Mouse (Mus musculus) left cerebral cortex, postnatal 14 days (tissue): ENCODE data around the gene Med15. TPM values are rescaled to one million over a fixed set of nuclear protein-coding genes. Genes with fewer than 3 reads are reported as not detected.
A peak's percentile ranks its signal among the peaks of the same experiment; 100 is the strongest.
"Not testable (repeated sequence)": the region's sequence is repeated elsewhere in the genome, so short reads cannot be mapped to it uniquely, and the experiment has no call there.

Experiments
- DNase-seq, 2 experiments: peaks; one replicate each; pipeline ENCODE4 v3.0.0; 2021 to 2022; ENCODE audit warnings: low spot score in 2 of 2, mixed read lengths in 1 of 2
- intact Hi-C: fragments of 180-260 bp; cut with DNase I; formaldehyde crosslinking; loops from one replicate; pipeline ENCODE4 v1.15.1; 2025
- total RNA-seq, 2 experiments: library from RNA; stranded (reverse); gene quantifications; 2 replicates each; pipeline ENCODE4 v1.2.3; 2021

Med15 gene
- total RNA-seq, 2 experiments from 2014 or later = 68.9 to 70.1 TPM

DNA sequence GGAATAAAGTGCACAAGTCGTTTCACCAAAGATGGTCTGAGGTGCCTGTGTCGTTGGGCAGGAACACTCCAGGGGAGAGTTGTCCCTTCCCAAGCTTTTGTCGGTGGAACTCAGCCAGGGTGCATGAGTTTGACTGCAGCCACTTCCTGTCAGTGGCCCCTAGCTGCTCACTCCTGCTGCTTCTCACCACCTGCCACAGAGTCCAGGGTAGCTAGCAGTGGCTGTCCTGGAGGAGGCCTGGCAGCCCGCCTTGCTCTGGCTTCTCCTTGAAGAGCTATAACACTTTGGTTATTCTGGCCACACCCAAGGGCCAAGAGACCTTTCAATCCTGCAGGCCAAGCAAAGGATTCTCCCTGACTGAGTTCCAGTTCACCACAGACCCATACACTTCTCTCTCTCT, 3.5 kb upstream of the Med15 start:
- DNase-seq = no peak
- intact Hi-C loops = no loop called here

DNA sequence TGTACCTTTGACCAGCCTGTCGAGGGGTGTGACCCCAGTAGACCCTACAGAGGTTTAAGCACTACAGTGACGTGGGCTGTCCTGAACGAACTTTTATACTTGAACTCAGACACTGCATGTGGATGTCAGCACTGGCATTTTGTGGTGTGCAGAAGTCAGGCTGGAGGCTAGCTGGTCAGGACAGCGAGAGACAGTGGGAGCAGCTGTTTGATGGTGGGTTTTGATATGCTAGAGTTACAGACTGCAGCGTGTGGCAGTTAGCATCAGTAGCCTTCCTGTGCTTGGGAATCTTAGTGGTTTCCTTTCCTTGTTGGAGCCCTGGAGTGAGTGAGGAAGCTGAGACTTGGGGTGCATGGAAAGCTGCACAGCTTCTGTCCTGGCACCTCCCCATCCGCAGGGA, 2.2 kb upstream of the Med15 start:
- DNase-seq, intact Hi-C loops: not testable (repeated sequence)

DNA sequence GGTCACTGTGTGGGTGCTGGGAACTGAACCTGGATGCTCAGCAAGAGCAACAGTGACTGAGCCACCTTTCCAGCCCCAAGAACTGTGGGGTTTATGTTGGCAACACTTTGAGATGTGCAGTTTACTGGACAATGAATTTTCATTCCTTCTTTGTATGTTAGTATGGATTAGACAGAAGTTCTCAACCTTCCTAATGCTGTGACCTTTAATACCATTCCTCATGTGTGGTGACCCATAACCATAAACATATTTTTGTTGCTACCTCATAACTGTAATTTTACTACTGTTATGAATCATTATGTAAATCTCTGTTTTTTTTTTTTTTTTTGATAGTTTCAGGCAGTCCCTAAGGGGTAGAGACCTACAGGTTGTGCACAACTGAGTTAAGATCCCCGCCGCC, 955 bp upstream of the Med15 start:
- DNase-seq = no peak
- intact Hi-C loops = no loop called here

DNA sequence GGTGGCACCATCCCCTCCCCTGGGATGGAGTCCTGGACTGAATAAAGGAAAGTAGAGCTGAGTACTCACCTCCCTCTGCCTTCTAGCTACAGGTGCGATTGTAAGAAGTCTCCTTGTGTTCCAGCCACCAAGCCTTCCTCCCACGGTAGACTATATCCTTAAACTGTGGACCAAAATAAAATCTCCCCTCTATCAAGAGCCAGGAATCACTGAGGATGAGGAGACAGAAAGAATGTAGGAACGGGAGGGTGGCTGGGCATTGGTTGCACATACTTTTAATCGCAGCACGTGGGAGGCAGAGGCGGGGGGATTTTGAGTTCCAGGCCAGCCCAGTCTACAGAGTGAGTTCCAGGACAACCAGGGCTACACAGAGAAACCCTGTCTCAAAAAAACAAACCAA, 260 bp downstream of the Med15 start:
- intact Hi-C loops = no loop called here
- no peak for DNase-seq

DNA sequence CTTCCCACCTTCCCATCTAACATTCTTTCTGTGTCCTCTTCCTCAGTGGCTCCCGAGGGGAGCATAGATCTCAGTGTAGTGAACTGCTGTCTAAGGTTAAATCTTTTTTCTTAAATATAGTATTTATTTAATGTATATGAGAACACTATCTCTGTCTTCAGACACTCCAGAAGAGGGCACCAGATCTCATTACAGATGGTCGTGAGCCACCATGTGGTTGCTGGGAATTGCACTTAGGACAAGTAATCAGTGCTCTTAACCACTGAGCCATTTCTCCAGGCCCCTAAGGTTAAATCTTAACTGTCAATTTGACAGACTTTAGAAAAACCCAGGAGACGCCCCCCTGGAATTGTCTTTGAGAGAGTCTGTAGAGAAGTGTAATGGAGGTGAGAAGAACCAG, 670 bp downstream of the Med15 start:
- intact Hi-C loops = no loop called here
- DNase-seq = no peak

DNA sequence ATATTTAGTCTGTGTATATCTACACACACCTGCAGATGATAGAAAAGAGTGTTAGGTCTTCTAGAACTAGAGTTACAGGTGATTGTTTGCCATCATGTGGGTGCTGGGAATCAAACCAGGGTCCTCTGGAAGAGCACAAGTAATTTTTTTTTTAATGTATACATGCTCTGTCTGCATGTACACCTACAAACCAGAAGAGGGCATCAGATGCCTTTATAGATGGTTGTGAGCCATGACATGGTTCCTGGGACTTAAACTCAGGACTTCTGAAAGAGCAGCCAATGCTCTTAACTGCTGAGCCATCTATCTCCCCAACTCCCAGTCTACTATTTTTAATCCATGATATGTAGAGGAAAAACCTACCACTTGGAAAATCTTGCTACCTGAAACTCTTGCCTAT, 2.7 kb downstream of the Med15 start:
- intact Hi-C loops = no loop called here

DNA sequence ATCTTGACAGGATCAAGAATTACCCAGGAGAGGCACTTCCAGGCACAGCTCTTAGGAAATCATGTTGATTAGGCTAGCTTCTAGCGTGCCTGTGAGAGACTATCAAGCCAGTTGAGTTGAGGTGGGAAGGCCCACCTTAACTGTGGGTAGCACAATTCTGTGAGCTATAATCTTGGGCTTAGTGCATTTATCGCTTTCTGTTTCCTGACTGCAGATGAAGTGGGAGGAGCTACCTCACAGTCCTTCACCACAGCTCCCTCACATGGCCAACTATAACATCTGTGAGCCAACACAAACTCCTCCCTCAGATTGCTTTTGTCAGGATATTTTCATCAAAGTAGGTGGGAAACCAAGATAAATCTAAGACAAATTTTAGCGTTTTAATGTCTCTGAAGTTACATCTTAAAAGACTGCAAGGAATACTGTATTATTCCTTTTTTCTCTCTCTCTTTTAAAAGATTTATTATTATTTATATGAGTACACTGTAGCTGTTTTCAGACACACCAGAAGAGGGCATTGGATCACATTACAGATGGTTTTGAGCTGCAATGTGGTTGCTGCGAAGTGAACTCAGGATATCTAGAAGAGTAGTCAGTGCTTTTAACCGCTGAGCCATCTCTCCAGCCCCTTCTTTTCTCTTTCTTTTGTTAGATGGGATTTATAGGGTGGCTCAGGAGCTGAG, 5.4 kb downstream of the Med15 start:
- intact Hi-C loops = no loop called here
- peak in 1 of 2 experiments; percentile 38 for DNase-seq

More for the DNA sequence above, 2.7 kb downstream of the Med15 start:
- no peak for DNase-seq

DNA sequence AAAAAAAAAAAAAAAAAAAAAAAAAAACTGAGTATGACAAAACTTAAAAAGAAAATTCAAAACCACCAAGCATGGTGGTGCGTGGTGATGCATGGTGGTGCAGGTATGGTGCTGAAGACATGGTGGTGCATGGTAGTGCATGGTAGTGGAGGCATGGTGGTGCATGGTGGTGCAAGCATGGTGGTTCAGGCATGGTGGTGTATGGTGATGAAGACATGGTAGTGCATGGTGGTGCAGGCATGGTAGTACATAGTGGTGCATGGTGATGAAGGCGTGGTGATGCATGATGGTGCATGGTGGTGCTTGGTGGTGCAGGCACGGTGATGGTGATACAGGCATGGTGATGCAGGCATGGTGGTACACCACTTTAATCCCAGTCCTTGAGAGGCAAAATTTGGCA, 8.2 kb downstream of the Med15 start:
- no peak for DNase-seq
- intact Hi-C loops = no loop called here

DNA sequence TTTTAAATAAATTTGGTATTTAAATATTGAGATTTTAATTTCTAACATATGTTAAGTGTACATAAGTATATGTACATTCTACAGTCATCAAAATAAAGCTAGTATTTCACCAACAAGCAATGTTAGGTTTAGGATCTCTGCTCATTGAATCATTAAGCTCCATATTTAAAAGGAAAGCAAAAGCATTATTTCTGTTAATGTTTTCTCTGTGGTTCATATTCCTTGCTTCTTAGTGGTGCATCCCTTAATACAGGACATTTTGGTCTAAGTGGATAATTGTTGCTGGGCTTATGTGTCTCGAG, 9.4 kb downstream of the Med15 start:
- intact Hi-C loops = no loop called here
- DNase-seq = no peak

DNA sequence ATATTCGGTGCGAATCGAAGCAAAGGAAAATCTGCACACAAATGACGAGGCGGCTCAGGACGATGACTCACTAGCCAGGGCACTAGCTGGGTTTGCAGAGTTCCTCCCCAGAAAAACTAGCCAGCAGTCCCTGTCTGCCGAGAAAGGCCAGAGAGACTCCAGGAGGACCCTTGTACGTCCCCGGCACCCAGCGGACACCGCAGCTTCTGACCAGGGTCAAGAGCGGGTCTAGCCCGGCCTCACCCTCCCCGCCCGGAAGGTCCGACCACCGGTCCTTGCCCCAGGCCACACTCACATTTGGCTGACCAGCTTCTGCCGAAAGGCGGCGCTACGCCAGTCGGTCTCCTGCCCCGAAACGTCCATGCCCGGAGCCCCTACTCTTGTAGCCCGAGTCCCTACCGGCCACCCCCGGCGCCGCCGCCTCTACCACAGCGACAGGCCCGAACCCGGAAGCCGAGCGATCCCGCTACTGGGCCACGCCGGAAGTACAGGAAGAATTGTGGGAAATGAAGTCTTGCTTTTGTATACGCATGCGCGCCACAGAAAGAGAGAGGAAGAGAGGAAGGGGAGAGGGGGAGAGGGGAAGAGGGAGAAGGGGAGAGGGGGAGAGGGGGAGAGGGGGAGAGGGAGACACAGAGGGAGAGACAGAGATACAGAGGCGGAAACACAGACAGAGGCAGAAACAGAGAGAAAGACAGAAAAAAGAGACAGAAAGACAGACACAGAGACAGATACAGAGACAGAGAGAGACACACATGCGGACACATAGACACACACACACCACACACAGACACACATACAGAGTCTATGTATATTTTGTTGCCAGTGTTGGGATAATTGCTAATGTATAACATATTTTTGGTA, 10.0 kb downstream of the Med15 start:
- intact Hi-C loops = no loop called here
- peak; percentile 92 to 93 for DNase-seq

DNA sequence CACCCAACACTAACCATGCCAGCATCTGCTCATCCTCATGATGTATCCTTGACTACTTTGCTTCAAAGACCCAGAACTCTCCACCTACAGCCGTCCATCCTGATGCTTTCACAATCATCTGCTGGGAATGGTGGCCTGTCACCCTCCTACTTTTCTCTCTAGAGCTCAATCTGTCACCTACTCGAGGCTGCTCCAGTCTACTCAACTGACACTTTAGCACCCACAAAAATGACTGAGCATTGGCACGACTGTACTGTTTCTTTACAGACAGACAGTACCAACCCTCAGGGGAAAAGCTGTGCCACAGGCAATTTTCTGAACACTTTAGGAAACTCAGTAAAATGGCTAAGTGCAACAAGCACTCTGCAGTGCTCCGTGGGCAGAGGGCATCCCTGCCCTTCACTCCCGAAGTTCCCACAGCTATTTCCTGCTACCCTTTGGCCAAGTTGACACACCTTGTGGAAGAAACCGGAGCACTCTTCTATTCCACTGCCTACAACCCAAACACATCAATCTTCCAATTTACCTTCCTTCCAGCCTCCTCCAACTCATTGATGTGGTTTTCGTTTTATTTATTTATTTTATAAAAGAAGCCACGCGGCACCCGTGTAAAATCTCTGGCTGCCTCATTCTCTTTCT, 10.8 kb downstream of the Med15 start:
- intact Hi-C loops = no loop called here
- DNase-seq = peak in 1 of 2 experiments; percentile 10

DNA sequence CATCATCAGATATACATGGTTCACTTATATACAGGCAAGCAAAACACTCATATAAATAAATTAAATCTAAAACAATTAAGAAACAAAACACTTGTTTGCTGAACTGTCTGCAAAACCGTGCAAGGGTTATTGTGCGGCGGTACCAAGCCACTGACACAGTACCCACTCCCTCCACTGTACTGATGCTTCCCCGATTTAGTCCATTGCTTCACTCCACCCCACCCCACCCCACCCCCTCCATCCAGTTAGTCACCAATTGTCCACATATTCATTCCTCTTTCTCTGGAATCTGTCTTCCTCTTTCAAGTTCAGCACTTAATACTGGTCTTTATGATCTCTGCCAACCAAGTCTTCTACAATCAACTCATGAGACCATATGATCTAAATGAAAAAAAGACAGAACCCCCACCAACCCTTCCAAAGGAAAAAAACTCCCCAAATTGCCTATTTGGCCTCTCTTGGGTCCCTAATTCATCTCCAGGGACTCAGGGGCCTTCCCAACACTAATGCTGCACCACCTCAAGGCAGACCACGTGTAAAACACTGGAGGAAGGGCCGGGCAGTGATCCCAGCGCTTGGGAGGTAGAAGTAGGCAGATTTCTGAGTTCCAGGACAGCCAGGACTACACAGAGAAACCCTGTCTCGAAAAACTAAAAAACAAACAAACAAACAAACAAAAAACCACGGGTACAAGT, 11.4 kb downstream of the Med15 start:
- DNase-seq = no peak
- intact Hi-C loops = no loop called here

DNA sequence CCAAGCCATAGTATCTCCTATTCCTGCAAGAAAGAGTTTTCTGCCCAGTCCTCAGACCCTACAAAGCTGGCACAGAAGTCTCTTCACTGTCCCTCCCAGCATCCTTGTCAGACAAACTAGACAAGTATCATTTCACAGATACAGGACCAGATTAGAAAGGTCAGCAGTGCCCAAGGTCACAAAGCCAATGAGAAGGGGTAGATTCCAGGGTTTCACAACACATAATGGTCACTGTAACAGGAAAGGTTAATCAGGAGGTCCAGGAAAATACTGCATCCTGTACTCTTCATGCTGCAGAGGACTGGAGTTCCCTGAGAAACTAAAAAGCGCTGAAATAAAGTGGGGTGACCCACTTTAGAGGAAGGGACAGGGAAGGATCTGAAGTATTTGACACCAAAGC, 14.9 kb downstream of the Med15 start:
- DNase-seq = no peak
- intact Hi-C loops = no loop called here

DNA sequence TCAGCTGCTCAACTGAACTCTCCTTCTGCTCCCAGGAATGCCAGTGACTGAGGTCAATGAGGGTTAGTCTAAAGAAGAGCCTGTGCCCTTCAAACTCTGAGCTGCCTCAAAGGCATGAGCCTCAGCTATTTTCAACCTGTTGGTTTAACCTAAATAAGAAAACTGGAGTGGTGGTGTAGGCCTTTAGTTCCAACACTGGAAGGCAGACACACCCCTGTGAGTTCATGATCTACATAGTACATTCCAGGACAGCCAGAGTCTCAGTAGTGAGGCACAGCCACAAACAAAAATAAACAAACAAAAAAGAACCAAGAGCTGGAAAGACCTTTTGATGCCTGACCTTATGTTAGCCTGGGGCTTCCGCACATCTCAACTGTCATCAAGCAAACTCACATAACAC, 25.1 kb downstream of the Med15 start:
- intact Hi-C loops = no loop called here
- DNase-seq = no peak

DNA sequence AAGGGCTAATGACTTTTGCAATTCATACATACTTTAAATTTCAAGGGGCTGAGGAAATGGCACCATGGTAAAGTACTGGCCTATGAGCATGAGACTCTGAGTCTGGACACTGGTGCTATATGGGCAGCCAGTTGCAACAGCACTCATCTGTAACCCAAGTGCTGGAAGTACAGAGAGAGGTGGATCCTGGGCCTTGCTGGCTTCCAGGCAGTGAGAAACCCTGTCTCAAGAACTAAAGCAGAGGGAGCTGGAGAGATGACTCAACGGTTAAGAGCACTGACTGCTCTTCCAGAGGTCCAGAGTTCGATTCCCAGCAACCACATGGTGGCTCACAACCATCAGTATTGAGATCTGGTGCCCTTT, 31.7 kb downstream of the Med15 start:
- intact Hi-C loops = no loop called here
- DNase-seq = no peak

DNA sequence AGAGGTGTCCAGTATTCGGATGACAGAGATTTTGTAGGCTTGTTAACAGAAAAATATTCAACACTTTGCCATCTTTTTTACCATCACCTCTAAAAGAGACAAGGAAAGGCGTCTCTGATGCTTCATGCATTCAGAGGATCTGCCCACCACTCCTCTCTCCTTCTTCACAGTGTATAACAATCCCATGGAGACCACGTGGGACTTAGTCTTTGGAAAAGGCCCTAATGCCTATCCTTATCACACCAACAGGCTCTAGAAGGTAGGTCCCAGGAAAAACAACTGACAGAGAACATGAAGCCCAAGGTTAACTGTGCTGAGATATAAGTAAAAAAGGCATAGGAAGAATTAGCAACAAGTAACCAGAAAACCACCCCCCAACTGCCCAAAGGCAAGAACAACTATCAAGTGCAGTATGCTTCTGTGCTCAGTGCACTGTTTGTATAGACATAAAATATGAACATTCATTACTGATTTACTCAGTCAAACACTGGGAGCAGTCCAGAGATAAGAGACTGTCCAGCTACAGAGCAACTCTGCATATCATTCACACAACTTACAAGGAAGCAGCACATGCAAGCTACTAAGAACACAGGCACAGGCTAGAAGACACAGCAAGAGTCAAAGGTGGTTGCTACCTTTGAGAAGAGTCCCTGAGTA, 32.2 kb downstream of the Med15 start:
- DNase-seq = no peak
- intact Hi-C loops = no loop called here

DNA sequence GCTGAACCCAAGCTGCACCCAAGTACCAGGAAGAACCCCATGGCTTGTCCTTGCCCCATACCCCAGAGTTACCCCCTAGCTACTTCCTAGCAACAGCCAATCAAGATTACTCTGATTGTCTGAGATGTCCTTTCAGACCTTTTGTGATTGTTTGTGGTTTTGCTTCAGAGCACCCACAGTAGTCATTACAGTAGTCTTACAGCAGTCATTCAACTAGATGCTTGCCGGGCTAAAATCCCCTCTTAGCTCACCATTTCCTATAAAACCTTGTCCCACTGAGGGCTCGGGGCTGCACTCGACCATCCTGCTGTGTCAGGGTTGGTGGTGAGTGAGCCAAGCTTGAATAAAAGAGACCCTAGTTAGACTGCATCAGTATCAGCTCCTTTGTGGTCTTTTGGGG, 37.8 kb downstream of the Med15 start:
- intact Hi-C loops = no loop called here
- DNase-seq = no peak

DNA sequence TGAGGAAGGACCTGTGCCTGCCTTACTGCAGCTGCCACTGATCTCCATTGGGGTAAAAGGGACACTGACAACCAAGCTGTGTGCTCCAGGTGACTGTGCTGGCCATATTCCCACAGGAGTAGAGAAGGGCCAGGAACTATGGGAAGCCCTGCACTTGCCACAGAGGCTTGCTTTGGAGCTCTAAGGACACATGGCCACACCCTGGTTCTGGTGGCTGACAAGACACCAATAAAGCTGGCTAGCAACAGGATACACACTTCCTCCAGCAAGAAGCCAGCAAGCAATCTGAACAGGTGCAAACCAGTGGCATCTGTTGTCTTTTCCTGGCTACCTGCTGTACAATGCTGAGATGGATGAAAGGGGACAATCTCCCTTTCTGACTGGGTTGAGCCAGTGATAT, 62.8 kb downstream of the Med15 start:
- no peak for DNase-seq
- intact Hi-C loops = no loop called here

DNA sequence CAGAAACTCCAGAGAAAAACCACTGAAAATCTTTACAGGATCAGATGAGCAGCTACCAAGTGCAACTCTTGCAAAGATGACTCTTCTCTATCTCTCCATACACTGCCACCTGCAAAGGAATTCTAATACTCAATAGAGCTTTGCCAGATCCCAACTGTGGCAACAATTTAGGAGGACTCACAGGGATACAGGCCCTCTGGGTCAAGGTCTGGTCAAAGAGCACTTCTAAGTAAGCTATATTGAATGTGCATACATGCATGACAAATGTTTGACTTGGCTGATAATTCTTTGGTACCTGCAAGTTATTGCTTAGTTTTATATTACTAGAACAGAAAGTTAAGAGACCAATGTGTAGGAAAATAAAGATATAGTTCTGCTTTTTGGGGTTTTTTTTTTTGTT, 67.1 kb downstream of the Med15 start:
- no peak for DNase-seq
- intact Hi-C loops = no loop called here
